8 mouse cellular contexts compared by ENCODE assay signal in genomic region chr11:67052321-67052952, GRCm38 (mm10). TPM values are rescaled to one million over a fixed set of nuclear protein-coding genes. Genes with fewer than 3 reads are reported as not detected.
A peak's percentile ranks its signal among the peaks of the same experiment; 100 is the strongest.
DNase-seq lines count a peak whose midpoint lies in the region; ATAC-seq and TF ChIP-seq lines count a peak whose summit lies in the region.

TSS of gene Adprm (minus strand) at chr11:67052594.
TSS of gene Sco1 (plus strand) at chr11:67052670.

- DNase-seq in MEL (ENCODE audit: low read depth, low spot score) = peak; percentile 96
- DNase-seq in cerebellum, adult 2 months = peak; percentile 90
- peak; percentile 85 for DNase-seq in forebrain, postnatal 0 days
- peak; percentile 89 for DNase-seq in heart, postnatal 4 days
- DNase-seq in layer of hippocampus, adult 8-10 months (ENCODE audit: low spot score in 2 of 2) = peak; percentile 79 to 84
- DNase-seq in ovary, adult 18-20 months (ENCODE audit: low spot score) = peak; percentile 87
- peak; percentile 83 for DNase-seq in thymus, postnatal 0 days (ENCODE audit: low spot score)

- H3K79me2 ChIP-seq in MEL (ENCODE audit: control insufficient read depth, insufficient read depth, low read length, poor library complexity) = peaks cover 28% of the 10 kb centered on the region

- ATAC-seq in forebrain, postnatal 0 days = peak; percentile 98
- peak; percentile 96 for ATAC-seq in lung, embryonic 15.5 days (ENCODE audit: borderline replicate concordance, extremely low read depth, low FRiP score, low TSS enrichment)

- peak within 1 kb of the TSS; percentile 58 for H3K4me2 ChIP-seq in forebrain, postnatal 0 days (ENCODE audit: low read depth)
- peak within 1 kb of the TSS; percentile 60 for H3K4me2 ChIP-seq in lung, embryonic 15.5 days

- peak within 1 kb of the TSS; percentile 91 to 97 for H3K4me3 ChIP-seq in MEL (ENCODE audit: control insufficient read depth in 1 of 2, insufficient read depth in 1 of 2, low read depth in 2 of 2, low read length in 2 of 2)
- peak within 1 kb of the TSS; percentile 71 for H3K4me3 ChIP-seq in cerebellum, adult 2 months (replicated peaks; ENCODE audit: insufficient read depth, low read depth, low read length)
- H3K4me3 ChIP-seq in forebrain, postnatal 0 days (ENCODE audit: low read depth, low read length) = peak within 1 kb of the TSS; percentile 94
- peak within 1 kb of the TSS; percentile 99 for H3K4me3 ChIP-seq in lung, embryonic 15.5 days

- peak in 1 of 3 experiments; percentile 4; a peak in 1 of 6 replicates for TF ChIP-seq CTCF in MEL (IDR thresholded peaks at IDR 0.05 in 2 of 3, conservative IDR thresholded peaks at IDR 0.05 in 1 of 3; ENCODE audit: control insufficient read depth in 1 of 3, insufficient read depth in 1 of 3, low read depth in 2 of 3, low read length in 3 of 3, poor library complexity in 1 of 3, severe bottlenecking in 1 of 3)
- no peak for TF ChIP-seq CTCF in cerebellum, adult 2 months (IDR thresholded peaks at IDR 0.05; ENCODE audit: borderline replicate concordance, insufficient read depth, low read depth, low read length)
- TF ChIP-seq CTCF in forebrain, postnatal 0 days (IDR thresholded peaks at IDR 0.05; ENCODE audit: low read depth) = peak; percentile 77

- H3K9ac ChIP-seq in MEL (ENCODE audit: control insufficient read depth, low read depth, low read length, poor library complexity, severe bottlenecking) = peak within 1 kb of the TSS; percentile 88
- peak within 1 kb of the TSS; percentile 75 for H3K9ac ChIP-seq in forebrain, postnatal 0 days
- peak within 1 kb of the TSS; percentile 95 for H3K9ac ChIP-seq in lung, embryonic 15.5 days

- no peaks in the 10 kb centered on the region for H3K27me3 ChIP-seq in MEL (ENCODE audit: control insufficient read depth in 1 of 2, insufficient read depth in 2 of 2, low read length in 2 of 2)
- no peaks in the 10 kb centered on the region for H3K27me3 ChIP-seq in cerebellum, adult 2 months (ENCODE audit: control insufficient read depth, insufficient read depth, low read length)
- H3K27me3 ChIP-seq in forebrain, postnatal 0 days (ENCODE audit: insufficient read depth, low read length) = no peaks in the 10 kb centered on the region
- no peaks in the 10 kb centered on the region for H3K27me3 ChIP-seq in lung, embryonic 15.5 days

- no peaks in the 10 kb centered on the region for H3K9me3 ChIP-seq in MEL (replicated peaks; ENCODE audit: insufficient read depth, low read length)
- H3K9me3 ChIP-seq in forebrain, postnatal 0 days (ENCODE audit: low read length) = no peaks in the 10 kb centered on the region
- H3K9me3 ChIP-seq in lung, embryonic 15.5 days = no peaks in the 10 kb centered on the region

- peak within 1 kb of the TSS; percentile 37 for H3K27ac ChIP-seq in MEL (ENCODE audit: control insufficient read depth, low read depth, low read length)
- 0 out of 2 replicates have a peak within 1 kb of the TSS, but pooled peaks have one; percentile 11 for H3K27ac ChIP-seq in cerebellum, adult 2 months (ENCODE audit: insufficient read depth, low read length)
- H3K27ac ChIP-seq in forebrain, postnatal 0 days (ENCODE audit: low read depth, low read length) = peak within 1 kb of the TSS; percentile 70
- peak within 1 kb of the TSS; percentile 84 for H3K27ac ChIP-seq in lung, embryonic 15.5 days

- peak; percentile 96 to 97 for TF ChIP-seq POLR2A in MEL (IDR thresholded peaks at IDR 0.05; ENCODE audit: control insufficient read depth in 1 of 2, insufficient read depth in 1 of 2, low read depth in 1 of 2, low read length in 2 of 2, poor library complexity in 1 of 2)
- peak; percentile 72 for TF ChIP-seq POLR2A in cerebellum, adult 2 months (IDR thresholded peaks at IDR 0.05; ENCODE audit: borderline replicate concordance, insufficient read depth, low read length)

- TF ChIP-seq RAD21 in MEL (IDR thresholded peaks at IDR 0.05; ENCODE audit: low read depth, low read length) = no peak

- peaks cover 14 to 15% of the 10 kb centered on the region in 2 experiments for H3K36me3 ChIP-seq in MEL (ENCODE audit: control insufficient read depth in 1 of 2, insufficient read depth in 2 of 2, low read length in 2 of 2)
- H3K36me3 ChIP-seq in forebrain, postnatal 0 days (ENCODE audit: insufficient read depth) = peaks cover 19% of the 10 kb centered on the region
- H3K36me3 ChIP-seq in lung, embryonic 15.5 days = peaks cover 20% of the 10 kb centered on the region

- under 1% methylated on average over 50 of the region's 50 CpGs for WGBS in cerebellum, adult 2 months
- WGBS in forebrain, postnatal 0 days = under 1% methylated on average over 50 of the region's 50 CpGs
- WGBS in lung, embryonic 15.5 days = under 1% methylated on average over 50 of the region's 50 CpGs

- no peak; a peak in 1 of 4 replicates for TF ChIP-seq EP300 in MEL (IDR thresholded peaks at IDR 0.05; ENCODE audit: low read depth in 1 of 2, low read length in 2 of 2)

- peaks cover 4% of the 10 kb centered on the region in 2 experiments; a peak in 3 of 4 replicates for H3K4me1 ChIP-seq in MEL (ENCODE audit: control insufficient read depth in 1 of 2, insufficient read depth in 2 of 2, low read length in 2 of 2)
- H3K4me1 ChIP-seq in cerebellum, adult 2 months (ENCODE audit: control insufficient read depth, insufficient read depth, low read length) = no peaks in the 10 kb centered on the region
- peaks cover 8% of the 10 kb centered on the region for H3K4me1 ChIP-seq in forebrain, postnatal 0 days (ENCODE audit: insufficient read depth)
- H3K4me1 ChIP-seq in lung, embryonic 15.5 days = peaks cover 18% of the 10 kb centered on the region

TF ChIP-seq in MEL, 35 proteins besides CTCF, POLR2A, EP300 and RAD21 (continues in another document):
- TF ChIP-seq MYC (IDR thresholded peaks at IDR 0.05; ENCODE audit: low read depth, low read length) = peak; percentile 61; the same call in 1 of the 2 replicates
- peak; percentile 79 for TF ChIP-seq TBP (IDR thresholded peaks at IDR 0.05; ENCODE audit: low read depth, low read length)
- no peak for TF ChIP-seq BHLHE40 (IDR thresholded peaks at IDR 0.05; ENCODE audit: borderline replicate concordance, low read depth, low read length)
- TF ChIP-seq CHD1 (IDR thresholded peaks at IDR 0.05; ENCODE audit: low read depth, low read length) = peak; percentile 50; the same call in 1 of the 2 replicates
- no peak for TF ChIP-seq MAZ (IDR thresholded peaks at IDR 0.05; ENCODE audit: low read depth, low read length)
- TF ChIP-seq MAX (IDR thresholded peaks at IDR 0.05; ENCODE audit: low read length) = peak; percentile 71
- peak; percentile 94 for TF ChIP-seq MXI1 (IDR thresholded peaks at IDR 0.05; ENCODE audit: low read depth, low read length)
- TF ChIP-seq POLR2AphosphoS2 (IDR thresholded peaks at IDR 0.05; ENCODE audit: low read length) = peak; percentile 97
- peak; percentile 46; the same call in 1 of the 2 replicates for TF ChIP-seq ETS1 (IDR thresholded peaks at IDR 0.05; ENCODE audit: low read depth, low read length)
- TF ChIP-seq KAT2A (conservative IDR thresholded peaks at IDR 0.05; ENCODE audit: low read depth, low read length) = no peak; the same call in 1 of the 2 replicates
- TF ChIP-seq TCF12 (IDR thresholded peaks at IDR 0.05; ENCODE audit: low read depth, low read length) = peak; percentile 79
- peak; percentile 98 for TF ChIP-seq NELFE (IDR thresholded peaks at IDR 0.05; ENCODE audit: low read depth, low read length)
- TF ChIP-seq SMC3 (IDR thresholded peaks at IDR 0.05; ENCODE audit: low read depth, low read length) = no peak
- TF ChIP-seq MAFK (IDR thresholded peaks at IDR 0.05; ENCODE audit: borderline replicate concordance, low read depth, low read length) = no peak
- no peak for TF ChIP-seq ZNF384 (IDR thresholded peaks at IDR 0.05; ENCODE audit: low read depth, low read length)
- no peak for TF ChIP-seq TAL1 (IDR thresholded peaks at IDR 0.05; ENCODE audit: low read length)
- TF ChIP-seq SIN3A (IDR thresholded peaks at IDR 0.05; ENCODE audit: low read length) = peak; percentile 95
- peak; percentile 92 for TF ChIP-seq ELF1 (IDR thresholded peaks at IDR 0.05; ENCODE audit: low read depth, low read length)
- no peak for TF ChIP-seq UBTF (IDR thresholded peaks at IDR 0.05; ENCODE audit: borderline replicate concordance, insufficient read depth, low read depth, low read length)
- TF ChIP-seq GABPA (IDR thresholded peaks at IDR 0.05; ENCODE audit: low read depth, low read length) = 0 out of 2 replicates have a peak, but pooled peaks have one; percentile 66
- peak; percentile 94 for TF ChIP-seq HCFC1 (IDR thresholded peaks at IDR 0.05; ENCODE audit: low read depth, low read length)
- no peak for TF ChIP-seq CHD2 (IDR thresholded peaks at IDR 0.05; ENCODE audit: low read length)
- peak; percentile 89 for TF ChIP-seq ZMIZ1 (IDR thresholded peaks at IDR 0.05; ENCODE audit: low read depth, low read length)

RNA-seq across cellular contexts. Expression of gene Adprm, which starts in this region (rescaled TPM):
- total RNA-seq in MEL (2012; rRNA removed) = 23.0 and 27.8 TPM in 2 replicates
- 100 to 1,000 TPM in 1 of 2 experiments, 10 to 100 TPM in 1; 19.7 to 531 TPM for polyA plus RNA-seq in MEL (2012; ENCODE audit: insufficient read depth in 1 of 2, insufficient read length in 2 of 2, low read depth in 1 of 2, low replicate concordance in 2 of 2, missing spikeins in 1 of 2)
- polyA plus RNA-seq in cerebellum, adult 2 months (2012; rRNA removed) = 28.9 and 29.0 TPM in 2 replicates
- 22.2 and 23.2 TPM in 2 replicates for total RNA-seq in forebrain, postnatal 0 days (2014; rRNA removed)
- 24.6 and 26.3 TPM in 2 replicates for polyA plus RNA-seq in forebrain, postnatal 0 days (2015; fragmentation: Nextera tagmentation; extraction: Ambion mirVana)
- total RNA-seq in heart, postnatal 4 days (2021) = 10 to 100 TPM; 13.9 to 15.8 TPM
- 10 to 100 TPM; 24.0 to 31.6 (median 29.5) TPM for total RNA-seq in layer of hippocampus, adult 8-10 months (2022)
- 25.7 and 28.5 TPM in 2 replicates for polyA plus RNA-seq in lung, embryonic 15.5 days (2015; fragmentation: Nextera tagmentation; extraction: Ambion mirVana)
- 42.4 and 47.7 TPM in 2 replicates for polyA plus RNA-seq in thymus, postnatal 0 days (2015; fragmentation: Nextera tagmentation; extraction: Ambion mirVana)

RNA-seq across cellular contexts. Expression of gene Sco1, which starts in this region (rescaled TPM):
- 29.8 and 32.9 TPM in 2 replicates for total RNA-seq in MEL (2012; rRNA removed)
- 10 to 100 TPM in 1 of 2 experiments, not detected in 1; 14.1 TPM for polyA plus RNA-seq in MEL (2012; ENCODE audit: insufficient read depth in 1 of 2, insufficient read length in 2 of 2, low read depth in 1 of 2, low replicate concordance in 2 of 2, missing spikeins in 1 of 2)
- polyA plus RNA-seq in cerebellum, adult 2 months (2012; rRNA removed) = 7.4 and 8.6 TPM in 2 replicates
- 16.0 and 18.3 TPM in 2 replicates for total RNA-seq in forebrain, postnatal 0 days (2014; rRNA removed)
- 11.9 and 13.9 TPM in 2 replicates for polyA plus RNA-seq in forebrain, postnatal 0 days (2015; fragmentation: Nextera tagmentation; extraction: Ambion mirVana)
- 10 to 100 TPM; 18.7 to 18.9 TPM for total RNA-seq in heart, postnatal 4 days (2021)
- total RNA-seq in layer of hippocampus, adult 8-10 months (2022) = 10 to 100 TPM in 1 of 4 experiments, 1 to 10 TPM in 3; 8.0 to 11.0 (median 9.7) TPM
- 17.2 TPM in 2 replicates for polyA plus RNA-seq in lung, embryonic 15.5 days (2015; fragmentation: Nextera tagmentation; extraction: Ambion mirVana)
- 12.4 and 12.7 TPM in 2 replicates for polyA plus RNA-seq in thymus, postnatal 0 days (2015; fragmentation: Nextera tagmentation; extraction: Ambion mirVana)

Comparison
In these comparisons a context has a peak if more than half of its experiments do, and no peak if none do; other contexts are left out.
1. Peak in every context shown above with its lines: DNase-seq, ATAC-seq, H3K4me3 ChIP-seq and H3K27ac ChIP-seq.
2. H3K27ac ChIP-seq: peak in every context shown above with its lines; median percentile 84 in lung, embryonic 15.5 days; 70 in forebrain, postnatal 0 days; 37 in MEL; 11 in cerebellum, adult 2 months.